Mouse (Mus musculus) cerebellum, adult 18-20 months (tissue): Measurements from ENCODE around the gene Sdhb.

ENCODE experiments used
- DNase-seq, 2 experiments: peaks; one replicate each; pipeline ENCODE4 v3.0.0; 2021

Gene Sdhb

DNA sequence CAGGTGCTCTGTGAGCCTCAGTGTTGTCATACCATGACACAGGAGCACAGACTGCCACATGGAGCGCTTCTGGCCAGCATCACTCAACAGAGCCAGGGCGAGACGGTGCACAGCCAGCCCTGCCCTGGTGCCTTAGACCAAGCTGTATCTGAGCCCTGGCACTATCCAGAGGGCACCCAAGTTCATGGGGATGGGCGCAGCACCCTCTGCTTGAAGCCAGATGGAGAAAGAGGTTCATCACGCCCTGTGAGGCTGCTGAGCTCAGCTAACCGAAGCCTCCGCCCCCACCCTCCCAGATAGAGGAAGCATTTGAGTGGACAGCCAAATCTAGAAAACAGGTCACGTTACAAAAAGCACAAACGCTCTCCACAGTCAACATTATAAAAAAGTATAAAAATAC, 55.3 kb downstream of the Sdhb start:
- DNase-seq = no peak

DNA sequence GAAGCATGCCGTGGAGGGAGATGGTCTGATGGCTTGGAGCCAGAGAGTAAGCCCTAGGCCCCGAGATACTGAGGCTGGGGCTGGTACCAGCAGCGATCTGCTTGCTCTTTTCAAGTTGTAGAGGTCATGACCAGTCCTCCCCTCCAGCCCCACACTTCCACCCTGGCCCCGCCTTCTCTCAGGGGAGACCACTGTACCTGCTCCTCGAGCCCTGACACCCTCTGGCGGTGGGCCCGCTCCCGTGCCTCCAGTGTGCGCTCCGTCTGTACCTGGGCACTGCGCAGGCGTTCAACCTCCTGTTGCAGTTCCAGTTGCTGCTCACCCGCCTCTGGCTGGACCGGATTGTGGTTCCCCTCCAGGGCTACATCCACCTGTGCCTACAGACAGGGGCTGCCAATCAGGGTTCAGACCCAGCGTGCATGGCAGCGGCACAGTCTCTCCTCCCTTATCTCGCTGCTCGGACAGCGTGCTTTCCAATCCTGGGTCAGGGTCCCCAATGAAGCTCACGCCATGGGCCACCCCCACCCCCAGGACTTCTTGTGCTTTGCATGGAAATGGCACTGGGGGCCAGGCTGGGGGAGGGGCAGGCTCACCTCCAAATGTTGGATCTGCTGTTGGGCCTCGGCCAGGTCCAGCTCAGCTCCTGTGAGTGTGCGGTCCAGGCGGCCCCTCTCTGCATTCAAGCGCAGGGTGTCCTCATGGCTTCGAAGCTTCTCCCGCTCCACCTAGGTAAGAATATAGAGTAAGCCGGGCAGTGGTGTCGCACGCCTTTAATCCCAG, 56.8 kb downstream of the Sdhb start:
- DNase-seq = no peak

DNA sequence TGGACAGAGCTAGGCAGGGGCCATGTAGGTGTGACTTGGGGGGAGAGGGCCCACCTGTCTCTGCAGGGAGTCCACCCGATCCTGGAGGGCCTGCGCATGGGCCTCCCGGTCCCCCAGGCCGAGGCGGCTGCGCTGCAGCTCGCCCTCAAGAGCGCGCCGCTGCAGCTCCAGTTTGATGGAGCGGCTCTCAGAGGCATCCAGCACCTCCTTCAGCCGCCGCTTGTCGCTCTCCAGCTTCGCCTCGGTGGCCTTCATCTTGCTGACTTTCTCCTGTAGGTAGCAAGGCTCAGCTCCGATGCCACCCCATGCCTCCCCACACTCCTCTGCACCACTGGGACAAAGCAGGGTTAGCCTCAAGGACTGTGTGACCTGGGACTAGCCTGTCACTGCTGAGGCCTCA, 59.2 kb downstream of the Sdhb start:
- no peak for DNase-seq

DNA sequence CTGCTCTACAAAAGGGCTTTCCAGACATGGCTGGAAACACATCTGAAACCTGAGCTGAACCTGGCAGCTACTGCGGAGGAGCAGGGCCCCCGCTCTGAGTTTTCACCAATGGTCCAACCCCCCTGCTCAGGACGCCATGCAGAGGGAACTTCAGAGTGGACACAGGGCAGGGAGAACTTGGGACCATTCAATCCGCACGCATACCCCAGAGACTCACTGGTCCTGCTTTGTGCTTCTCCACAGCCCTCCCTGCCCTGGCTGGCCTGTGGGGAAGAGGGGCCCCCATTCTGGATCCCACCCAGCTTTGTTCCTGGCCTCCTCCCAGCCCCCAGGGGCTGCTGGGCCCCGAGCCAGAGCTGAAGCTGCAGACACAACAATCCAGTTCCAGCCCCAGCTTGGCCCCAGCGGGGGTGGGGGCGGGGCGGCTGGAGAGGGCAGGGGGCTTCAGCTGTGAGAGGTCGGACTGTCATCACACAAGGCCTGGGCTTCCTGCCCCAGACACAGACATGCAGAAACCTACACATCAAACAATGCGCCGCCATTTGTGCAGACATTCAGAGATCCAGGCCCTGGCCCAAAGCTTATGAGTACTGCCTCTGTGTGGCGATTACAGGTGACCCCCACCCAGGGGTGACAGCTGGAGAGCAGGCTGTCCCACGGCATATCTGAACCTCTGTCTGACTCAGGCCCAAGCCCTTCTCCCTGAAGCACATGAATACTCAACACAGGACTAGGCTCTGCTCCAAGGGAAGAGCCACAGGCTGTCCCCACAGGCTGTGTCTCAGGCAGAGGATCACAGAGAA, 60.0 kb downstream of the Sdhb start:
- DNase-seq = peak in 1 of 2 experiments; percentile 59

DNA sequence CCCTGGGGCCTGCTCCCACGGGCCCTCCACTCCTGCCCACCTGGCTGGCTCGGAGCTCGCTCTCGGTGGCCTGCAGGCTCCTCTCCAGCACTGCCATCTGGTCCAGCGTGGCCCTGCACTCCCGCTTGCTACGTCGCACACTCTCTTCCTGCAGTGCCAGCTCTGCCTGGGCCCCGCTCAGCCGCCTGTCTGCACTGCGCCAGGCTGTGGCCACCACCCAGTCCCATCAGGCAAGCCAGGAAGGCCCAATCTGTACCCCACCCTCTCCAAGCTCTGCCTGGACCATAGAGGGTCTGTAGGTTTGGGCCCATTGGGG, 60.6 kb downstream of the Sdhb start:
- peak; percentile 65 to 70 for DNase-seq

DNA sequence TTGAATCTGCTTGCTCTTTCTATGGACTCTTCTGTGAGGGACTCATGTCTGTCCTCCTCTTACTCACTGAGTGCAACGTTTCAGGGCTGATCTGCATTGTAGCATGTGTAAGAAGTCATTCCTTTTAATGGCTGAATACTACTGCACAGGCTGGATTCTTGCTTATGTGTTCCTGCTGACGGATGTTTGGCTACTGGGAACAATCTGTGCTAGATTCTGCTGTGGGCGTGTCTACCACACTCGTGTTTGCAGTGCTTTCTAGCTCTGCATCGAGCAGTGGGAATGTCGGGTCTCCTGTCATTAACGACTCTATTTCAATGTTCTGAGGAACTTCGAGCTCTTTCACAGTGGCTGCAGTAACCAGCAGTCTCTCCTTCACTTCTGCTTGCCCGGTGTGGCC, 63.0 kb downstream of the Sdhb start:
- no peak for DNase-seq

DNA sequence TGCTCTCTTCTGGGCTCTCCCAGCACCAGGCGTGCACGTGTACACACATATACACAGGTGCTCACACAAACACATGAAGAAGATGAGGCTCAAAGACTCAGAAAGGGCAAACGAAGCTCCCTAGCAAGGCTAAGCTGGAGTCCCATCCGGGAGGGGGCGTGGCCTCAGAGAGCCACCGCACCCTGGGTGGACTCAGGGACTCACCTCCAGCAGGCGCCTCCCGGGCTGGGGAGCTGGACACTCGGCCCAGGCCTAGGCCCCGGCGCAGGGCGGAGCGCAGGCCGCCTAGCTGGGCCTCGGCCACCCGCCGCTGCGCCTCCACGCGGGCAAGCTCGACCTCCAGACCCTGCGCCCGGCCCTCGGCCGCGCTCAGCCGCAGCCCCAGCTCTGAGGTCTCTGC, 64.0 kb downstream of the Sdhb start:
- no peak for DNase-seq
